Mouse (Mus musculus): Measurements from ENCODE around the gene Bri3.

DNA sequence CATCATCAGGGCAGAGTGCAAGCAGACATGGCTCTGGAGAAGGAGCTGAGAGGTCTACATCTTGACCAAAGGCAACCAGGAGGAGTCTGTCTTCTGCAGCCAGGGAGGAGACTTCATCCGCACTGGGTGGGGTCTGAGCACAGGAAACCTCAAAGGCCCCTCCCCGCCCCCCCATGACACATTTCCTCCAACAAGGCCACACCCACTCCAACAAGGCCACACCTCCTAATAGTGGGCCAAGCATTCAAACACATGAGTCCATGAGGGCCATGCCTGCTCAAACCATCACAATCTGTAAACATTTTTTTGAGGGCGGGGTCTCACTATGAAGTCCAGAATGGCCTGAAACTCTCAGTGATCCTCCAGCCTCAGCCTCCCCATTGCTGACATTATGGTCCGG is 135.2 kb downstream of the Bri3 start:
- TF ChIP-seq CTCF (IDR thresholded peaks at IDR 0.05; ENCODE audit: insufficient read depth, low read depth, low read length): no peak
- TF ChIP-seq POLR2A (IDR thresholded peaks at IDR 0.05; ENCODE audit: insufficient read depth, low read depth, low read length): no peak
